Mouse (Mus musculus) embryonic fibroblast, embryonic 13.5 days (primary cell): ENCODE data around the gene Msh5.

ENCODE experiments used
- CTCF ChIP-seq: IDR thresholded peaks from 2 replicates; pipeline ENCODE4 v1.5.1; 2011; ENCODE audit warnings: mild to moderate bottlenecking, control low read depth, low read length, moderate library complexity, borderline replicate concordance; ENCODE audit not compliant: insufficient read depth
- POLR2A ChIP-seq: IDR thresholded peaks from 2 replicates; pipeline ENCODE4 v1.6.1; 2011; ENCODE audit warnings: low read depth, mild to moderate bottlenecking, control low read depth, low read length, moderate library complexity

- TF ChIP-seq CTCF: no peak
- TF ChIP-seq POLR2A: no peak
Measured at GRCm38 (mm10) chr17:35047688-35048087, 1.1 kb upstream of the Msh5 start.
